Mouse (Mus musculus) forebrain, embryonic 16.5 days (tissue): ENCODE data around the gene Kank2. TPM values are rescaled to one million over a fixed set of nuclear protein-coding genes. Genes with fewer than 3 reads are reported as not detected.

ENCODE experiments used
- ATAC-seq: fragments of 200-750 bp; cut with Nextera tagmentation; 2 replicates; pipeline ENCODE4 v1.8.0; 2017; ENCODE audit warnings: mild to moderate bottlenecking, moderate library complexity
- H3K27ac ChIP-seq: fragments of 300-500 bp; sonication (generic); 2 replicates; pipeline ENCODE4 v1.5.1; 2014; ENCODE audit warnings: low read length, control low read depth
- H3K27me3 ChIP-seq: fragments of 300-500 bp; sonication (generic); replicated peaks from 2 replicates; pipeline ENCODE4 v1.6.1; 2014; ENCODE audit warnings: low read length; ENCODE audit not compliant: control insufficient read depth, insufficient read depth
- H3K36me3 ChIP-seq: fragments of 300-500 bp; sonication (generic); 2 replicates; pipeline ENCODE4 v1.6.1; 2014; ENCODE audit not compliant: control insufficient read depth, insufficient read depth
- H3K4me1 ChIP-seq: fragments of 300-500 bp; sonication (generic); replicated peaks from 2 replicates; pipeline ENCODE4 v1.6.1; 2014; ENCODE audit warnings: low read length; ENCODE audit not compliant: control insufficient read depth, insufficient read depth
- H3K4me2 ChIP-seq: fragments of 300-500 bp; sonication (generic); 2 replicates; pipeline ENCODE4 v1.6.1; 2014; ENCODE audit warnings: mild to moderate bottlenecking, low read length, control low read depth
- H3K4me3 ChIP-seq: fragments of 300-500 bp; sonication (generic); replicated peaks from 2 replicates; pipeline ENCODE4 v1.5.1; 2014; ENCODE audit warnings: mild to moderate bottlenecking, low read length, control low read depth
- H3K9ac ChIP-seq: fragments of 300-500 bp; sonication (generic); replicated peaks from 2 replicates; pipeline ENCODE4 v1.6.1; 2014; ENCODE audit warnings: low read depth, low read length, control low read depth
- H3K9me3 ChIP-seq: fragments of 300-500 bp; sonication (generic); 2 replicates; pipeline ENCODE4 v1.6.1; 2016; ENCODE audit warnings: low read length; ENCODE audit not compliant: control insufficient read depth
- WGBS: fragments of 180-500 bp; shearing (Covaris S2); extraction: QIAGEN DNeasy Blood & Tissue Kit; methylation state at CpG from one replicate; pipeline ENCODE4 v1.1.7; 2014; 5-methylcytosine and 5-hydroxymethylcytosine counted together
- polyA plus RNA-seq: library from polyadenylated mRNA; unstranded; fragments of >200 nt; fragmentation: Nextera tagmentation; extraction: Ambion mirVana; gene quantifications from 2 replicates; pipeline ENCODE4 v1.2.1, GENCODE M21; 2015

Kank2 gene
- polyA plus RNA-seq, 1 experiment from 2014 or later: 3.2 TPM

DNA sequence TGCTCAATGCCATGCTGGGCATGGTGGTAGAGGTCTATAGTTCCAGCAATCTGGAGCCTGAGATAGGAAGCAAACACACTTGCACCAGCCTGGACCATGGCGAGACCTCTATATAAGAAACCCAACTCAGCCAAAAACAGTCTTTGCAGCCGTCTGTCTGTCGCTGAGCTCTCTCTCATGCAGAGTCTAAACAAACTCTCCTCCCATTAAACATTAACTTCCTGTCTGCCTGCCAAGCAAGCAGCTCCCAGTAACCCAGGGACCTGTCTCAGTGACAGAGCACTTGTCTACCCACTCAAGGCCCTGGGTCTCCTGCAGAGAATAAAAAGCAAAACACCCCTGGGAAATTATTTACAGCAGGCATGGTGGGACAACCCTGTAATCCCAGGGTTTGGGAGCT lies 62.0 kb downstream of the Kank2 start:
- Histone ChIP-seq H3K9ac (no peak overlapping the region), H3K9me3 (no peaks in the 10 kb centered on the region), H3K4me2 (no peak overlapping the region), H3K36me3 (peaks cover 33% of the 10 kb centered on the region), H3K4me3 (no peak overlapping the region), H3K27ac (no peak overlapping the region), H3K4me1 (no peaks in the 10 kb centered on the region), H3K27me3 (no peaks in the 10 kb centered on the region)
- no peak for ATAC-seq
- 86% methylated on average over 3 of the region's 3 CpGs for WGBS

DNA sequence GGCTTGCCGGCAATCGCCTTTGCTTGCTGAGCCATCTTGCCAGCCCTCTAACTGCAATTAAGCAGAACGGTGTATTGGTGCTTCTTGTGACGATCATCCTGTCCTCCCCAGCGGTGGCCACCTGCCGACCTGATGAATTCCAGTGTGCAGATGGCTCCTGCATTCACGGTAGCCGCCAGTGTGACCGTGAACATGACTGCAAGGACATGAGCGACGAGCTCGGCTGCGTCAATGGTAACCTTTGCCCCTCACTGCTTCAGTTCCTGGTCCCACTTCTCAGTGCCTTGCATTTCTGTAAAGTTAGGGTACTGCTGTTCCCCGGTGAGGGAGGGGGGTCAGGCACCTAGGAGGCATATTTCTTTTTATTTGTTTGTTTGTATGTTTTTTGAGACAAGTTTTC lies 63.4 kb downstream of the Kank2 start:
- Histone ChIP-seq H3K9me3 (no peaks in the 10 kb centered on the region), H3K4me1 (no peaks in the 10 kb centered on the region)
- WGBS: 95% methylated on average over 14 of the region's 14 CpGs

DNA sequence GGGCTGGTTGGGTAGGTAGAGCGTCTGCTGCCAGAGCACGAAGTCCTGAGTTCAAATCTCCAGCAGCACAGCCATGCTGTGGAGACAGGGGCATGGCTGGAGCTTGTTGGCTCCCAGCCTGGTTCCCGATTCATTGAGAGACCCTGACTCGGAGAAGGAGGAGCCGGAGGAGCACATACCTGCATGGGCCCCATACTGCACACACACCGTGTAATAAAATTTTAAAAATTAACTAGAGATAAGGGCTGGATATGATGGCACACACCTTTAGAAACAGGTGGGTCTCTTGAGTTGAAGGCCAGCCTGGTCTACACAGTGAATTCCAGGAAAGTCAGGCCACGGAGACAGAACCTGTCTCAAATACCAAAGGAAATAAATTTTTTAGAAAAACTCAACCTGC lies 64.6 kb downstream of the Kank2 start:
- Histone ChIP-seq H3K9me3 (no peaks in the 10 kb centered on the region), H3K4me3 (no peak overlapping the region), H3K27me3 (no peaks in the 10 kb centered on the region), H3K36me3 (peaks cover 25% of the 10 kb centered on the region), H3K27ac (no peak overlapping the region), H3K4me2 (no peak overlapping the region), H3K9ac (no peak overlapping the region), H3K4me1 (no peaks in the 10 kb centered on the region; the same call in 1 of the 2 replicates)
- no peak for ATAC-seq
- over 99% methylated on average over 7 of the region's 7 CpGs for WGBS

More for the DNA sequence above, 63.4 kb downstream of the Kank2 start:
- ATAC-seq: no peak
- Histone ChIP-seq H3K4me3 (no peak overlapping the region), H3K4me2 (no peak overlapping the region), H3K9ac (no peak overlapping the region), H3K27ac (no peak overlapping the region), H3K36me3 (peaks cover 33% of the 10 kb centered on the region), H3K27me3 (no peaks in the 10 kb centered on the region)

DNA sequence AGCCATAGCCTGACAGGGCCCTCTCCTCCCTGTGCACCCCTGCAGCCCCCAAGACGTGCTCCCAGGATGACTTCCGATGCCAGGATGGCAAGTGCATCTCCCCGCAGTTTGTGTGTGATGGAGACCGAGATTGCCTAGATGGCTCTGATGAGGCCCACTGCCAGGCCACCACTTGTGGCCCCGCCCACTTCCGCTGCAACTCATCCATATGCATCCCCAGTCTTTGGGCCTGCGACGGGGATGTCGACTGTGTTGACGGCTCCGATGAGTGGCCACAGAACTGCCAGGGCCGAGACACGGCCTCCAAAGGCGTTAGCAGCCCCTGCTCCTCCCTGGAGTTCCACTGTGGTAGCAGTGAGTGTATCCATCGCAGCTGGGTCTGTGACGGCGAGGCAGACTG lies 65.1 kb downstream of the Kank2 start:
- Histone ChIP-seq H3K4me1 (no peaks in the 10 kb centered on the region; the same call in 1 of the 2 replicates), H3K36me3 (peaks cover 25% of the 10 kb centered on the region), H3K27me3 (no peaks in the 10 kb centered on the region), H3K27ac (no peak overlapping the region), H3K4me2 (no peak overlapping the region), H3K4me3 (no peak overlapping the region), H3K9me3 (no peaks in the 10 kb centered on the region), H3K9ac (no peak overlapping the region)
- WGBS: 79% methylated on average over 17 of the region's 17 CpGs
- ATAC-seq: no peak

DNA sequence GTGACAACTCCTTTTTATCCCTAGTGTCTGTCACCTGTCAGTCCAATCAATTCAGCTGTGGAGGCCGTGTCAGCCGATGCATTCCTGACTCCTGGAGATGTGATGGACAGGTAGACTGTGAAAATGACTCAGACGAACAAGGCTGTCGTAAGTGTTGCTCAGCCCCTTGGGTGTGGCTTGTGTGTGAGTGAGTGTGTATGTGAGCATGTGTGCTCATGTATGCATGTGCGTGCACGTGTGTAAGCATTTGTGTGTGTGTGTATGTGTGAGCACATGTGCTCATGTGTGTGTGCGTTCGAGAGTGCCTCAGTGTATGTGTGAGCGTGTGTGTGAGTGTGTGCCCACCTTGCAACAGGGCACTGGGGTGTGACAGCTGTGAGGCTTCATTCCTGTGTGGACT lies 66.3 kb downstream of the Kank2 start:
- H3K9ac ChIP-seq: no peak overlapping the region
- no peak overlapping the region for H3K4me3 ChIP-seq
- H3K9me3 ChIP-seq: no peaks in the 10 kb centered on the region
- ATAC-seq: no peak
- peaks cover 18% of the 10 kb centered on the region for H3K36me3 ChIP-seq
- H3K4me2 ChIP-seq: no peak overlapping the region
- no peak overlapping the region for H3K27ac ChIP-seq
- H3K4me1 ChIP-seq: no peaks in the 10 kb centered on the region; the same call in 1 of the 2 replicates
- 94% methylated on average over 9 of the region's 9 CpGs for WGBS
- H3K27me3 ChIP-seq: no peaks in the 10 kb centered on the region

DNA sequence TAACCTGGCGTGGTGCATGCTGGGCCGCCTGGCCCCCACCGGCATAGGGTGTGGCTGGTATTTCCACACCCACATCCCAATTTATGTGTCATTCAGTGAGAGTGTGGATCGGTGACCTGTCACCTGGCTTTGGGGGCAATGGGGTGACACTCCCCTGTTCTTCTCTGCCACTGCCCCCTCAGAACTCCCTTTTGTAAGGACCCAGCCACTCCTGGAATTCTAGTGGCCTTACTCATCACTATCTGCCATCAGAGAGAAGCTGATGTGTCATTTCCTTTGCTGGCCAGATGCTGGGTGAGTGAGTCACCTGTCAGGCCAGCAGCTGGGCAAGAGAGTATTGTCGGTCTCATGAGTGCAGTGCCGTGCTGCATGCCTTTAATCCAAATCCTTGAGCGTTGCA lies 69.3 kb downstream of the Kank2 start:
- WGBS: 92% methylated on average over 7 of the region's 7 CpGs
- H3K27ac ChIP-seq: no peak overlapping the region

DNA sequence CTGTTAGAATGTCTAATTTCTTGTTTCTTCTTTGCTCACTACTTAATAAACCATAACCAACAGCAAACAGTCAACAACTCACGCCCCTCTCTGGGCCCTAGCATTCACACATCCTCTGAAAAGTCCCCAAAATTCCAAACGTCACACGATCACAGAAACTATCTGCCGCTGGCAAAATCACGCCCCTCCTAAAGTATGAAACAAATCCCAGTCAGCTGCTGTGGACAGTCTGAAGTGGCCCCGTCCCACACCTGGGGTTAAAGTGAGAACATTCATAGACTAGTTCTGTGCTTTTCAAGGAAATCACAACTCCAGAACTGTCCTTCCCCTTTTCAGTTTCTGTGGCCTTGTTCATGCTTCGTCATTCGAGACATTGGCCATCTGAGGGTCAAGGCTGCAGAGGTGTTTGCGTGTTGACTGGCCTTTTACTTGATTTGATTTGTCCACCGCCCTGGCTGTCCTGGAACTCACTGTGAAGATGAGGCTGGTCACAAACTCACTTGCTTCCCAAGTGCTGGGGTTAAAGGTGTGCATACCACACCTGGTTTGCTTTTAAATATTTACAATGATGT lies 70.2 kb downstream of the Kank2 start:
- 91% methylated on average over 10 of the region's 10 CpGs for WGBS
- Histone ChIP-seq H3K4me2 (no peak overlapping the region), H3K27ac (no peak overlapping the region), H3K9ac (no peak overlapping the region), H3K9me3 (no peaks in the 10 kb centered on the region), H3K4me3 (no peak overlapping the region), H3K27me3 (no peaks in the 10 kb centered on the region), H3K4me1 (peaks cover 20% of the 10 kb centered on the region), H3K36me3 (peaks cover 8% of the 10 kb centered on the region; the same call in 1 of the 2 replicates)
- no peak for ATAC-seq

More for the DNA sequence above, 69.3 kb downstream of the Kank2 start:
- no peak overlapping the region for H3K4me3 ChIP-seq
- H3K27me3 ChIP-seq: no peaks in the 10 kb centered on the region
- peaks cover 20% of the 10 kb centered on the region for H3K4me1 ChIP-seq
- H3K36me3 ChIP-seq: peaks cover 16% of the 10 kb centered on the region; the same call in 1 of the 2 replicates
- ATAC-seq: no peak
- H3K4me2 ChIP-seq: no peak overlapping the region
- no peaks in the 10 kb centered on the region for H3K9me3 ChIP-seq
- H3K9ac ChIP-seq: no peak overlapping the region

DNA sequence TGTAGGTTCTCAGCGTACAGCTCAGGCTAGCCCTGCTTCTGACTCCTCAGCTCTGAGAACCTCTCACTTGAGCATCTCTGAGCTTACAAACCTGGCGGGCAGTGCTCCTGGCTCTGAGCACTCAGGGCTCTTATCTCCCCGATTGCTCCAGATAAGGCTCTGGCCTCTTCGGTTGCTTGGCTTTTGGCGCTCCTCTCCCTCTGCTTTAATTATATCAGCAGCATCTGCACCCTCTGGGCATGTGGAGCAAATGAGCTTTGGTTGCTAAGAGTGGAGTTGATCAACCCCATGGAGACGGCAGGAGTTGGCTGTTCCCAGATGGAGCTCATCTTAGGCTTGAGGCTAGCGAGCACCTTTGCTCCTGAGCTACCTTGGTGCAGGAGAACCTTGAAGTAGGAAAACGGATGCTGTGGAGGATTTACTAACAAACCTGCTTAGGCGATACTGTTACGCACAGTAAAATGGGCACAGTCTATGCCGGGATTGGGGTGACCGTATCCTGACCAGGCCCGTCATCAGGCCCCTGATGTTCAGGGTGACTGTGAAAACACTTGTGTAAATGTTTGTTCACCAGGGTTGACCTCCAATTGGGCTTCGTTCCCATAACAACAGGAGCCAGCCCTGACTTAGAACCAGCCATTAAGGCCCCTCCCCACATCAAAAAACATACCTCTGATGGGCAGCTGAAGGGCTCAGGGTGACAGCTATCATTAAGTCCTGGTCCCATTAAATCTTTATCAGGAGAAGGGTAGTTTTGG lies 72.1 kb downstream of the Kank2 start:
- Histone ChIP-seq H3K27ac (no peak overlapping the region), H3K4me2 (peak overlapping the region; percentile 6; the same call in 1 of the 2 replicates), H3K27me3 (no peaks in the 10 kb centered on the region), H3K4me1 (peaks cover 23% of the 10 kb centered on the region), H3K4me3 (no peak overlapping the region), H3K9ac (no peak overlapping the region), H3K36me3 (no peaks in the 10 kb centered on the region), H3K9me3 (no peaks in the 10 kb centered on the region)
- no peak for ATAC-seq
- whole genome bisulfite sequencing: 82% methylated on average over 14 of the region's 14 CpGs

DNA sequence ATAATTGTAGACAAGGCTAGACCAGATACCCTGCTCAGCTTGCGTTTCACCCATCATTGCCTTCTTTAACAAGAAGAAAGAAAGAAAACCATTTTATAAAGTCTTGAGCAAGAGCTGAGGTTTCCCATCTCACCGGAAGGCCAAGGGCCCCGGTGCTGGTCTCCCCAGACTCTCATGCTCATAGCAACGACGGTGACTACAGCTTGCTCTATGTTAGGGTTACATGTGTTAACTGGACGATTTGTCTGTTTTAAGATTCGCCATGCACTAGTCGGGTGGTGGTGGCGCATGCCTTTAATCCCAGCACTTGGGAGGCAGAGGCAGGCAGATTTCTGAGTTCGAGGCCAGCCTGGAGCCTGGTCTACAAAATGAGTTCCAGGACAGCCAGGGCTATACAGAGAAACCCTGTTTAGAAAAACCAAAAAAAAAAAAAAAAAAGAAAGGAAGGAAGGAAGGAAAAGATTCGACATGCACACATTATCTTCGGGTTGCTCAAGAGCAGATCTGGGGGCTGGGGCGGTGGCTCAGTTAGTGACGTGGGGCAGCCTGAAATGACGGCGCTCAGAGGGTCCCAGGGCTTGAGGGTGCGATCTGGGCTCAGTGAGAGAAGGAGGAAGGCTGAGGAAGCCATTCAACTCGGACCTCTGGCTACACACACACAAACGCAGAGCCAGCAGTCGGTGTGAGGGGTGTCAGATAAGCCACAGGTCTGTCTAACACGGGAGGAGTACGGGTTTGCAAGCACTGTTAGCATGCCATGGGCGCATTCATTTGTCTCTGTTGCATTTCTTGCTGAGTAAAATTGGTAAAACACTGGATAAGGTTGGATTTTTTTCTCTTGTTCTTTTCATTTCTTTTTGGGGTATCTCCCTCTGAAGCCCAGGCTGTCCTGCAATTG lies 73.1 kb downstream of the Kank2 start:
- no peak overlapping the region; the same call in 1 of the 2 replicates for H3K9ac ChIP-seq
- peak overlapping the region; percentile 70 for H3K4me3 ChIP-seq
- no peaks in the 10 kb centered on the region for H3K27me3 ChIP-seq
- peaks cover 25% of the 10 kb centered on the region for H3K4me1 ChIP-seq
- H3K4me2 ChIP-seq: peak overlapping the region; percentile 78
- ATAC-seq: no peak
- H3K36me3 ChIP-seq: no peaks in the 10 kb centered on the region
- 86% methylated on average over 23 of the region's 23 CpGs for WGBS
- H3K27ac ChIP-seq: no peak overlapping the region
- H3K9me3 ChIP-seq: no peaks in the 10 kb centered on the region
